Mouse (Mus musculus) lung, postnatal 0 days (tissue): ENCODE data around the gene Glb1l. TPM values are rescaled to one million over a fixed set of nuclear protein-coding genes. Genes with fewer than 3 reads are reported as not detected.

ENCODE experiments used
- ATAC-seq: fragments of 200-750 bp; cut with Nextera tagmentation; 2 replicates; pipeline ENCODE4 v1.8.0; 2017; ENCODE audit warnings: moderate library complexity
- DNase-seq: peaks from one replicate; pipeline ENCODE4 v3.0.0-alpha.2; 2016; ENCODE audit warnings: low spot score
- H3K27ac ChIP-seq: fragments of 300-500 bp; sonication (generic); 2 replicates; pipeline ENCODE4 v1.5.1; 2014; ENCODE audit warnings: antibody characterized with exemption, mild to moderate bottlenecking, low read length, mixed read lengths
- H3K27me3 ChIP-seq: fragments of 300-500 bp; sonication (generic); replicated peaks from 2 replicates; pipeline ENCODE4 v1.6.1; 2014; ENCODE audit warnings: low read length, mixed read lengths; ENCODE audit not compliant: insufficient read depth
- H3K36me3 ChIP-seq: fragments of 300-500 bp; sonication (generic); 2 replicates; pipeline ENCODE4 v1.6.1; 2014; ENCODE audit warnings: low read length, mixed read lengths; ENCODE audit not compliant: insufficient read depth
- H3K4me1 ChIP-seq: fragments of 300-500 bp; sonication (generic); 2 replicates; pipeline ENCODE4 v1.6.1; 2014; ENCODE audit warnings: antibody characterized with exemption, low read depth, low read length, mixed read lengths; ENCODE audit not compliant: insufficient read depth
- H3K4me2 ChIP-seq: fragments of 300-500 bp; sonication (generic); replicated peaks from 2 replicates; pipeline ENCODE4 v1.6.1; 2014; ENCODE audit warnings: low read depth, mild to moderate bottlenecking, low read length, moderate library complexity, mixed read lengths
- H3K4me3 ChIP-seq: fragments of 300-500 bp; sonication (generic); 2 replicates; pipeline ENCODE4 v1.5.1; 2014; ENCODE audit warnings: low read depth, low read length
- H3K9ac ChIP-seq: fragments of 300-500 bp; sonication (generic); replicated peaks from 2 replicates; pipeline ENCODE4 v1.6.1; 2014; ENCODE audit warnings: low read depth, mild to moderate bottlenecking
- H3K9me3 ChIP-seq: fragments of 300-500 bp; sonication (generic); 2 replicates; pipeline ENCODE4 v1.6.1; 2016; ENCODE audit warnings: low read length, mixed read lengths
- CTCF ChIP-seq: IDR thresholded peaks from 2 replicates; pipeline ENCODE4 v1.5.1; 2016; ENCODE audit warnings: antibody characterized with exemption, mild to moderate bottlenecking
- EP300 ChIP-seq: IDR thresholded peaks from 2 replicates; pipeline ENCODE4 v1.6.1; 2016; ENCODE audit warnings: antibody characterized with exemption, mild to moderate bottlenecking, control low read depth
- WGBS: fragments of 180-500 bp; shearing (Covaris S2); extraction: QIAGEN DNeasy Blood & Tissue Kit; methylation state at CpG from one replicate; pipeline ENCODE4 v1.1.7; 2014; 5-methylcytosine and 5-hydroxymethylcytosine counted together
- polyA plus RNA-seq: library from polyadenylated mRNA; unstranded; fragments of >200 nt; fragmentation: Nextera tagmentation; extraction: Ambion mirVana; gene quantifications from 2 replicates; pipeline ENCODE4 v1.2.1, GENCODE M21; 2015

The Glb1l gene
- polyA plus RNA-seq, 1 experiment from 2014 or later = 8.6 TPM

DNA sequence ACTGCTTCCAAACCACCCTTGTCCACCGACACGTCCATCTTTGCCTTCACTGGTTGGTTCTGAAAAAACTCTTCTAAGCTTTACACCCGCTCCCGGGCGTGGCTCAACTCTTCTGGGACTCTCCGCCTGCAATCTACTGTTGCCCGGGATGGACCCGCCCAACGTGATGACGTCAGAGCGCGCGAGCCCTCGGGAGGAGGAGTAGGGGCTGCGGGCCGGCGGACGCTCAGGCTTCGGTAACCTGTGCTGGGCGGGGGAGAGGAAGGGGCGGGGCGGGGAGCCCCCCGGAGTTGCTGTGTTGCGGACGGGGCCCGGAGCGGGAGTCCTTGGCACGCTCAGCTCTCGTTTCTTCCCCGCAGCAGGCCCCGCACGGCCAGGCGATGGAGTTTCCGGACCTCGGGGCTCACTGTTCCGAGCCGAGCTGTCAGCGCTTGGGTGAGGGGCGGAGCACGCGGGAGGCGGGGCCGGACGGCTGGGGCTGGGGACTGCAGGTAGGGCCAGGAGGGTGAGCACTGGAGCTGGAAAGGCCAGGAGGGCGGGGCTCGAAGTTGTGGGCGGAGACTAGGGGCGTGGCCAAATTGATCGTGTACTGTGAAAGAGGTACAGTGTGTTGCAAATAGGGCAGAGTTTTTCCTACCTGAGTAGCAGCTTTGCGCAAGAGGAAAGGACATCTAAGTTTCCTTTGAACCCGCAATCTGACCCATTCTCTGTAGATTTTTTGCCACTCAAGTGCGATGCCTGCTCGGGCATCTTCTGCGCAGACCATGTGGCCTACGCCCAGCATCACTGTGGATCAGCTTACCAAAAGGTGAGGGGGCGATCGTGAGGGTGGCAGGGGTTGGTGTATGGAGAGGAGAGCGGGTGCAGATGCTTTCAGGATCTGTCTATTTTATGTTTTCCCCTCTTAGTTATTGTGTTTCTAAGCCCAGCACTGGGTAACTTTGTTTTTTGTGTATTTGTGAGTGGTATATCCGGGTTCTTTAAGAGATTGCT, 41.8 kb downstream of the Glb1l start, which contains the start of gene Zfand2b:
TSS of gene Zfand2b (plus strand) at position 175 of the 993 bp plus-strand sequence.
- ATAC-seq (peak; percentile 98), DNase-seq (peak; percentile 97)
- no peaks in the 10 kb centered on the region for H3K27me3 ChIP-seq
- peak within 1 kb of the TSS; percentile 55 for H3K4me2 ChIP-seq
- no peaks in the 10 kb centered on the region for H3K9me3 ChIP-seq
- TF ChIP-seq CTCF = no peak; the same call in none of the 2 replicates
- TF ChIP-seq EP300 = no peak
- peaks cover 26% of the 10 kb centered on the region for H3K36me3 ChIP-seq
- H3K27ac ChIP-seq = peak within 1 kb of the TSS; percentile 84
- WGBS = 1% methylated on average over 55 of the region's 59 CpGs
- peak within 1 kb of the TSS; percentile 56 for H3K9ac ChIP-seq
- H3K4me3 ChIP-seq = peak within 1 kb of the TSS; percentile 80
- peaks cover 4% of the 10 kb centered on the region; the same call in 1 of the 2 replicates for H3K4me1 ChIP-seq

DNA sequence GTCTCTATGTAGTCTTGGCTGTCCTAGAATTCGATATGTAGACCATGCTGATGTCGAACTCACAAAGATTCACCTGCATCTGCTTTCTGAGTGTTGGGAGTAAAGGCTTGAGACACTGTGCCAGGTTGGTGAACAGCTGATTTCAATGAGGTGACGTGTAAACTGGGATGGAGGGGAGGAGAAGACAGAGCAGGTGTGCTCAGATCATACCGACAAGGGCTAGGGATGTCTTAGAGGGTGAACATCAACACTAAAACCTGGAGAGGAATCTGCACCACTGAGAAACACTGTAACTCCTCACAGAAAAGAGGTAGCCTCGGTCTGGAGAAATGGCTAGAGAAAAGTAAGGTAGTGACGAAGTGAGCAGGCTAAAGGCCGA, 42.5 kb downstream of the Glb1l start:
- H3K9ac ChIP-seq = peak overlapping the region; percentile 29; the same call in 1 of the 2 replicates
- no peaks in the 10 kb centered on the region for H3K9me3 ChIP-seq
- ATAC-seq = peak; percentile 1
- H3K4me3 ChIP-seq = peak overlapping the region; percentile 80
- TF ChIP-seq EP300 (no peak), CTCF (no peak)
- peaks cover 25% of the 10 kb centered on the region for H3K36me3 ChIP-seq
- peaks cover 4% of the 10 kb centered on the region; the same call in 1 of the 2 replicates for H3K4me1 ChIP-seq
- no peaks in the 10 kb centered on the region for H3K27me3 ChIP-seq
- peak overlapping the region; percentile 55 for H3K4me2 ChIP-seq
- H3K27ac ChIP-seq = peak overlapping the region; percentile 84; the same call in 1 of the 2 replicates
- DNase-seq = no peak
- WGBS = 7% methylated on average over 7 of the region's 7 CpGs

GRCm38 (mm10) chr1:75160256-75160617, 50.4 kb downstream of the Glb1l start:
- no peaks in the 10 kb centered on the region for H3K36me3 ChIP-seq
- no peak for TF ChIP-seq CTCF
- TF ChIP-seq EP300 = no peak
- DNase-seq (no peak), ATAC-seq (no peak)
- H3K27me3 ChIP-seq = no peaks in the 10 kb centered on the region
- no peak overlapping the region for H3K4me3 ChIP-seq
- no peaks in the 10 kb centered on the region for H3K4me1 ChIP-seq
- H3K27ac ChIP-seq = no peak overlapping the region
- H3K9me3 ChIP-seq = no peaks in the 10 kb centered on the region
- H3K9ac ChIP-seq = no peak overlapping the region
- no peak overlapping the region for H3K4me2 ChIP-seq
- WGBS = 63% methylated on average over 4 of the region's 4 CpGs

GRCm38 (mm10) chr1:75159540-75160255, 50.9 kb downstream of the Glb1l start:
- H3K4me3 ChIP-seq = no peak overlapping the region
- H3K4me1 ChIP-seq = no peaks in the 10 kb centered on the region
- no peaks in the 10 kb centered on the region for H3K27me3 ChIP-seq
- no peak overlapping the region for H3K4me2 ChIP-seq
- TF ChIP-seq CTCF = no peak
- TF ChIP-seq EP300 = no peak
- no peak overlapping the region for H3K27ac ChIP-seq
- 48% methylated on average over 5 of the region's 5 CpGs for WGBS
- no peaks in the 10 kb centered on the region for H3K9me3 ChIP-seq
- ATAC-seq (no peak), DNase-seq (no peak)
- H3K36me3 ChIP-seq = no peaks in the 10 kb centered on the region
- no peak overlapping the region for H3K9ac ChIP-seq

GRCm38 (mm10) chr1:75158990-75159389, 51.6 kb downstream of the Glb1l start:
- Histone ChIP-seq H3K4me1 (no peaks in the 10 kb centered on the region), H3K27me3 (no peaks in the 10 kb centered on the region), H3K9me3 (no peaks in the 10 kb centered on the region), H3K27ac (no peak overlapping the region), H3K36me3 (no peaks in the 10 kb centered on the region), H3K4me3 (no peak overlapping the region), H3K4me2 (no peak overlapping the region), H3K9ac (no peak overlapping the region)
- ATAC-seq = no peak
- TF ChIP-seq EP300 = no peak
- no peak for TF ChIP-seq CTCF
- no peak for DNase-seq

- ATAC-seq (no peak), DNase-seq (no peak)
- no peaks in the 10 kb centered on the region for H3K4me1 ChIP-seq
- no peak overlapping the region for H3K27ac ChIP-seq
- H3K9me3 ChIP-seq = no peaks in the 10 kb centered on the region
- no peaks in the 10 kb centered on the region for H3K36me3 ChIP-seq
- no peak overlapping the region for H3K4me3 ChIP-seq
- H3K9ac ChIP-seq = no peak overlapping the region
- no peak overlapping the region for H3K4me2 ChIP-seq
- WGBS = 28% methylated on average over 3 of the region's 3 CpGs
- TF ChIP-seq EP300 = no peak
- no peak for TF ChIP-seq CTCF
- H3K27me3 ChIP-seq = no peaks in the 10 kb centered on the region
These were observed 54.8 kb downstream of the Glb1l start for GRCm38 (mm10) chr1:75155837-75156236.
